Mouse (Mus musculus) olfactory bulb, adult 2 months (tissue): ENCODE measurements around the gene Olfr875. TPM values are rescaled to one million over a fixed set of nuclear protein-coding genes. Genes with fewer than 3 reads are reported as not detected.
"Not testable (repeated sequence)": the region's sequence is repeated elsewhere in the genome, so short reads cannot be mapped to it uniquely, and the experiment has no call there.

Experiments
- H3K27ac ChIP-seq: fragments of 200-500 bp; 2 replicates; pipeline ENCODE4 v1.5.1; 2012; ENCODE audit warnings: low read depth, low read length; ENCODE audit not compliant: insufficient read depth
- H3K4me1 ChIP-seq: fragments of 200-500 bp; 2 replicates; pipeline ENCODE4 v1.6.1; 2012; ENCODE audit warnings: low read length; ENCODE audit not compliant: control insufficient read depth, insufficient read depth
- H3K4me3 ChIP-seq: fragments of 200-500 bp; 2 replicates; pipeline ENCODE4 v1.5.1; 2012; ENCODE audit warnings: mild to moderate bottlenecking, low read depth, low read length, moderate library complexity; ENCODE audit not compliant: insufficient read depth
- CTCF ChIP-seq: fragments of 200-500 bp; IDR thresholded peaks from 2 replicates; pipeline ENCODE4 v1.5.1; 2012; ENCODE audit warnings: low read depth, mild to moderate bottlenecking, low read length, moderate library complexity; ENCODE audit not compliant: insufficient read depth
- POLR2A ChIP-seq: fragments of 200-500 bp; IDR thresholded peaks from 2 replicates; pipeline ENCODE4 v1.6.1; 2012; ENCODE audit warnings: mild to moderate bottlenecking, low read depth, low read length, moderate library complexity; ENCODE audit not compliant: insufficient read depth
- WGBS: fragments of 180-500 bp; shearing (Covaris S2); methylation state at CpG from one replicate; pipeline ENCODE4 v1.1.7; 2018; 5-methylcytosine and 5-hydroxymethylcytosine counted together
- polyA plus RNA-seq: library from polyadenylated mRNA; stranded (reverse); fragments of >200 nt; gene quantifications from 2 replicates; pipeline ENCODE4 v1.2.4, GENCODE M21; 2012; ENCODE audit warnings: low replicate concordance; ENCODE audit not compliant: missing spikeins, insufficient read depth, insufficient read length

Olfr875 gene
- polyA plus RNA-seq, 1 experiment: not detected

- WGBS: 4% methylated on average over 7 of the region's 7 CpGs
- H3K27ac ChIP-seq: no peak overlapping the region
- peaks cover 6% of the 10 kb centered on the region; the same call in 1 of the 2 replicates for H3K4me1 ChIP-seq
- peak overlapping the region; percentile 6; the same call in 1 of the 2 replicates for H3K4me3 ChIP-seq
- TF ChIP-seq CTCF (no peak), POLR2A (no peak)
Observed at GRCm38 (mm10) chr9:37782766-37783260, 11.2 kb downstream of the Olfr875 start.

GRCm38 (mm10) chr9:37783394-37784387 is 12.0 kb downstream of the Olfr875 start:
- 51% methylated on average over 11 of the region's 15 CpGs for WGBS
- H3K4me3 ChIP-seq: not testable (repeated sequence)

GRCm38 (mm10) chr9:37786411-37786810 is 14.8 kb downstream of the Olfr875 start:
- no peak overlapping the region for H3K4me3 ChIP-seq
- no peak overlapping the region for H3K27ac ChIP-seq
- peaks cover 6% of the 10 kb centered on the region; the same call in 1 of the 2 replicates for H3K4me1 ChIP-seq
- 57% methylated on average over 2 of the region's 2 CpGs for WGBS
- TF ChIP-seq POLR2A (no peak), CTCF (no peak)

More at GRCm38 (mm10) chr9:37783394-37784387, 12.0 kb downstream of the Olfr875 start:
- not testable (repeated sequence) for H3K4me1 ChIP-seq, H3K27ac ChIP-seq

- no peak for TF ChIP-seq POLR2A
- TF ChIP-seq CTCF: no peak
- WGBS: 69% methylated on average over 4 of the region's 4 CpGs
- H3K4me3 ChIP-seq: no peak overlapping the region
- no peaks in the 10 kb centered on the region for H3K4me1 ChIP-seq
- H3K27ac ChIP-seq: no peak overlapping the region
Observed at GRCm38 (mm10) chr9:37802055-37802454, 30.4 kb downstream of the Olfr875 start.

GRCm38 (mm10) chr9:37802731-37803130 is 31.1 kb downstream of the Olfr875 start, which contains the start of gene Olfr876:
Gene Olfr876 (plus strand): TSS chr9:37803031.
- Histone ChIP-seq H3K4me3 (no peak within 1 kb of the TSS), H3K4me1 (no peaks in the 10 kb centered on the region), H3K27ac (no peak within 1 kb of the TSS)
- TF ChIP-seq CTCF (no peak), POLR2A (no peak)

GRCm38 (mm10) chr9:37807235-37807634 is 35.6 kb downstream of the Olfr875 start:
- no peak for TF ChIP-seq POLR2A
- TF ChIP-seq CTCF: no peak
- no peaks in the 10 kb centered on the region for H3K4me1 ChIP-seq
- H3K27ac ChIP-seq: no peak overlapping the region
- H3K4me3 ChIP-seq: no peak overlapping the region

GRCm38 (mm10) chr9:37808456-37808855 is 36.8 kb downstream of the Olfr875 start:
- TF ChIP-seq POLR2A: no peak
- no peak for TF ChIP-seq CTCF
- 91% methylated on average over 3 of the region's 3 CpGs for WGBS
- H3K4me3 ChIP-seq: no peak overlapping the region
- no peaks in the 10 kb centered on the region for H3K4me1 ChIP-seq
- H3K27ac ChIP-seq: no peak overlapping the region

GRCm38 (mm10) chr9:37808976-37809375 is 37.3 kb downstream of the Olfr875 start:
- TF ChIP-seq POLR2A (no peak), CTCF (no peak)
- Histone ChIP-seq H3K4me1 (no peaks in the 10 kb centered on the region), H3K4me3 (no peak overlapping the region), H3K27ac (no peak overlapping the region)
- 53% methylated on average over 2 of the region's 2 CpGs for WGBS

GRCm38 (mm10) chr9:37814696-37815095 is 43.0 kb downstream of the Olfr875 start:
- Histone ChIP-seq H3K27ac (no peak overlapping the region), H3K4me1 (no peaks in the 10 kb centered on the region), H3K4me3 (no peak overlapping the region)
- TF ChIP-seq POLR2A (no peak), CTCF (no peak)
- 46% methylated on average over 3 of the region's 3 CpGs for WGBS

Other genes starting within 250 kb of the Olfr875 start
- gene Esam, start 243.8 kb upstream of the Olfr875 start, polyA plus RNA-seq: not detected in 2 replicates
- gene Vsig2, start 232.6 kb upstream of the Olfr875 start, polyA plus RNA-seq: not detected in 2 replicates
- gene Nrgn, start 219.0 kb upstream of the Olfr875 start, polyA plus RNA-seq: 523 TPM in 1 of 2 replicates, not detected in the other
- gene Siae, start 216.2 kb upstream of the Olfr875 start, polyA plus RNA-seq: not detected in 2 replicates
- gene Spa17, start 158.1 kb upstream of the Olfr875 start, polyA plus RNA-seq: not detected in 2 replicates
- not detected in 2 replicates for gene Tbrg1, start 114.5 kb upstream of the Olfr875 start, polyA plus RNA-seq
- gene Panx3, start 102.6 kb upstream of the Olfr875 start, polyA plus RNA-seq: not detected in 2 replicates
- not detected in 2 replicates for gene Olfr160, start 55.6 kb upstream of the Olfr875 start, polyA plus RNA-seq
- not detected in 2 replicates for gene Olfr874, start 26.8 kb upstream of the Olfr875 start, polyA plus RNA-seq
- gene Olfr876, start 31.2 kb downstream of the Olfr875 start, polyA plus RNA-seq: not detected in 2 replicates
- gene Olfr877, start 82.4 kb downstream of the Olfr875 start, polyA plus RNA-seq: not detected in 2 replicates
- not detected in 2 replicates for gene Olfr145, start 124.9 kb downstream of the Olfr875 start, polyA plus RNA-seq
- gene Olfr878, start 146.0 kb downstream of the Olfr875 start, polyA plus RNA-seq: not detected in 2 replicates
- not detected in 2 replicates for gene Olfr881, start 220.0 kb downstream of the Olfr875 start, polyA plus RNA-seq